Mouse (Mus musculus) frontal cortex, postnatal 14 days (tissue): ENCODE data around the gene Tmem42.

ENCODE experiments used
- DNase-seq, 2 experiments: peaks; one replicate each; pipeline ENCODE4 v3.0.0; 2022; ENCODE audit warnings: low spot score in 2 of 2

Tmem42 gene

GRCm38 (mm10) chr9:123020995-123021631 is at the start of gene Tmem42:
Gene Tmem42, plus strand, starts transcription at chr9:123021326.
- DNase-seq = peak; percentile 76 to 78

- DNase-seq = no peak
Observed at GRCm38 (mm10) chr9:122998406-122999192, 22.5 kb upstream of the Tmem42 start.

DNA sequence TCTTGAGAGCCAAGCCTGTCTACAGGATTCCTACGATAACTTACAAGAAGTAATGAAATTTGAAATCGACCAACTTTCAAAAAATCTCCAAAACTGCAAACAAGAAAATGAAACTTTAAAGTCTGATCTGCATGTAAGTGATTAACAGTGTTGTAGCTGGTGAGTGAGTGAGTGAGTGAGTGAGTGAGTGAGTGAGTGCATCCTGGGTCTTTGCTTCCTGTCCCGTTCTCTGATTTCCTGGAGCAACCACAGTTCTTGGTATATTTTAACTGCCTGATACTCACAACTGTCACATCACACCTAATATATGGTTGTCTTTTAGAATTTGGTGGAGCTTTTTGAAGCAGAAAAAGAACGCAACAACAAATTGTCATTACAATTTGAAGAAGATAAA is 21.9 kb upstream of the Tmem42 start:
- DNase-seq = no peak

DNA sequence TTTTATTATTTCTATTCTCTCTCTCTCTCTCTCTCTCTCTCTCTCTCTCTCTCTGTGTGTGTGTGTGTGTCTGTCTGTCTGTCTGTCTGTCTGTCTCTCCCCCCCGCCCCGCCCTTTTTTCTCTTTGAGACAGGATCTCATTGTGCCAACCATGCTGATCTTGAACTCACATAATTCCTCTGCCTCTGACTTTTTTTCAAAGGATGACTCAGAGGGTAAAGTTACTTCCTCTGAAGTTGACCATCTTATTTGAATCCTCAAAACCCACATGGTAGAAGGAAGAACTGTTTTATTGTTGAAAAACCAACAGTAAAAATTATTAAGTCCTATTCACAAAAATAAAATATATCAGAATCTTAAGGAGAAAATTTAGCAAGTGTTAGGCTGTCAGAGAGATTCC is 16.4 kb upstream of the Tmem42 start:
- DNase-seq = no peak

- no peak for DNase-seq
Observed at GRCm38 (mm10) chr9:123006071-123006470, 15.1 kb upstream of the Tmem42 start.

- DNase-seq = peak; percentile 9 to 10
Observed at GRCm38 (mm10) chr9:123021636-123022379, 682 bp downstream of the Tmem42 start.

- no peak for DNase-seq
Observed at GRCm38 (mm10) chr9:123024201-123024600, 3.1 kb downstream of the Tmem42 start.

- no peak for DNase-seq
Observed at GRCm38 (mm10) chr9:123031496-123032246, 10.5 kb downstream of the Tmem42 start.

- no peak for DNase-seq
Observed at GRCm38 (mm10) chr9:123034426-123034825, 13.3 kb downstream of the Tmem42 start, which contains the start of gene Tgm4. Gene Tgm4, plus strand, starts transcription at chr9:123034726.

- no peak for DNase-seq
Observed at GRCm38 (mm10) chr9:123047665-123048064, 26.5 kb downstream of the Tmem42 start.

DNA sequence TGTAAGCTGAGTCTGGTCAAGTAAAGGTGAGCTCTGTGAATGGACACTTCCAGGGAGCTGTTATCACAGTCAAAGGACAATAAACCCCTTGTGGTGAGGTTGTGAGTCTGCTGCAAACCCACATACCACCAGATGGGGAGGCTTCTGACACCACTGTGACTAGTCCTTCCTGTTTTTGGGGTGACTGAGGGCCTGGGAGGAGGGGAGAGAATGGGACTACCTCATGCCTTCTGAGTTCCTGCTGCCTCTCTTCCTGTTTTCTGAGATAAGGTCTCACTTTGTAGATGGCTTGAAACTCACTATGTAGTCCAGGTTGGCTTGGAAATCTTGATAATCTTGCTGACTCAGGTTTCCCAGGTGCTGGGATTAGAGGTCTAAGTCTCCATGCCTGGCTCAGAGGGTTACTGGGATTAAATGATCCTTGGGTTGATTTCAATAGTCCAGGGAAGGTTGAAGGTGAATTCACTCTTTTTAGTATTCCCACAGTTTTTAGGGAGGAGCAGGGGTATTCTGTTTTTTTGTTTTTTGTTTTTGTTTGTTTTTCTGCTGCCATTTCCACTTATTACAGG is 37.7 kb downstream of the Tmem42 start:
- no peak for DNase-seq

DNA sequence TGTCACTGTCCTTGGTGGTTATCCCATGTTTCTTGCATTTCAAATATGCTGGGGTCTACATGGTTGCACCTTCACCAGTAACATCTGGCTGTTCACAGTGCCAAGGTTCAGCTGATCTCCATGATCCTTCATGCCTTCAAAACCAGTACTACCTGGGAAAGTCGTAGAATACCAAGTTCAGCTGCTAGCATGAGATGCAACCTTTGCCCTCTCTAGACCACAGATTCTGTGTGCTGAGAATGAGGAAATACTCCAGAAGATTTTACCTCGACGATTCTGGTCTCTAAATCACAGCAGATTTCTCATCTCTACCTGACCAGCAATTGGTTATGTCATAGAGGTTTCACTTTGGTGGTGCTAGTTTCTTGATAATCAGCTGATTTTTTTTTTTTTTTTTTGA is 39.0 kb downstream of the Tmem42 start:
- no peak for DNase-seq
